7 mouse cellular contexts compared by ENCODE assay signal in the genomic region with DNA sequence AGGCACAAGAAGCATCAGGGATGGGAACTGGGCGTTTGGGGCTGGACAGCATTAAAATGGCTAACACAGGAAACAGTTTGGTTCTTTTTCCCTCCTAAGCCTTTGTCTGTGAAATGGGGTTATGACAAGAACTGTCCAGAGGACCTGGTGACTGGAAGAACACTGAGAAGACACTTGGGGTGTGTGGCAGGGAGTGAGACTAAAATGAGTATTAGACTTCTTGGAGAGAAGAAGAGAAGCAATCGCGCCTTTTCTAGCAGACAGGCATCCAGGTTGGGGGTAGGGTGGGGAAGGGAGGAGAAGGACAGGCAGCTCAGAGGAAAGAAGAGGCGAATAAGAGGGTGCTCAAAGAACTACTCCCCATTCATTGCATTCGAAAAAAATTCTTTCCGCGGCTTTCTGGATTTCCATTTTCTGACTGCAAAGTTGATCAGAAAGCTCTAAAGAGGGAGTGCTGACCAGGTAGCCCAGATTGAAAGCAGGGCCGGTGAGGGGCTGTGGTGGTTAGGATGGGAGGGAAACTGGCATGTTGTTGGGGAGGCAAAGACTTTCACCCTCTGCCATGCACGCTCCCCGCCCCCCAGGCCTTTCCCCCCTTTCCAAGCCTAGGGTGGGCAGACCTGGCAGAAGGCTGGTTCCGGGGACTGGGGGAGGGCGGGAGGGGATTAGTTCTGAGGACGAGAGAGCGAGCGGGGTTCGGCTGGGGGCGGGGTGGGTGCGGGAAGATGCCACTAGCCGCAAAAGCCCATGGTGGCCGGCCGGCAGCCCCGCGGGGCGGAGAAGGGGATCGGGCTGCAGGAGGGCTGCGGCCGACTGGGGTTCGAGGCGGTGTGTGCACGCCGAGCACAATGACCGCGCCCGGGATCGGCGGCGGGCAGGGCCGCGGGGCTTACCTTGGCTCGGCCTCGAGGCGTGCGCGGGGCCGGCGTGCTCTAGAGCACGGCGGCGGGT. TPM values are rescaled to one million over a fixed set of nuclear protein-coding genes. Genes with fewer than 3 reads are reported as not detected.
DNase-seq lines count a peak whose midpoint lies in the region; ATAC-seq and TF ChIP-seq lines count a peak whose summit lies in the region.

No protein-coding gene starts in this region.

- H3K4me1 ChIP-seq in ES-E14 (ENCODE audit: control insufficient read depth in 2 of 2, insufficient read depth in 2 of 2, low read length in 2 of 2, poor library complexity in 1 of 2): peaks cover 2 to 8% of the 10 kb centered on the region in 2 experiments; a peak in 3 of 4 replicates
- peaks cover 33% of the 10 kb centered on the region for H3K4me1 ChIP-seq in embryonic facial prominence, embryonic 13.5 days

- DNase-seq in ES-E14 (ENCODE audit: low read depth, low spot score): no peak
- DNase-seq in adrenal gland, adult 2 months: peak; percentile 54
- peak; percentile 7 to 36 for DNase-seq in heart, postnatal 14 days
- peak; percentile 28 for DNase-seq in layer of hippocampus, adult 9-11 months
- peak; percentile 13 to 44 for DNase-seq in spleen, adult 18-20 months

- peak overlapping the region; percentile 98 for H3K27ac ChIP-seq in ES-E14 (ENCODE audit: insufficient read depth, low read depth, low read length, poor library complexity, severe bottlenecking)
- peak overlapping the region; percentile 99 for H3K27ac ChIP-seq in embryonic facial prominence, embryonic 13.5 days

- in situ Hi-C loops in ES-E14 (cut with MboI; ENCODE audit: low sequenced_read_pairs in 2 of 2, unreplicated experiment in 2 of 2): loop anchor here in 1 of 2 experiments (10.0 kb wide), 1 partner anchor 81 kb away; no protein-coding TSS in a partner anchor

- H3K4me2 ChIP-seq in embryonic facial prominence, embryonic 13.5 days: peak overlapping the region; percentile 74

- peak overlapping the region; percentile 89 to 100 for H3K4me3 ChIP-seq in ES-E14 (ENCODE audit: insufficient read depth in 1 of 2, low read depth in 1 of 2, low read length in 2 of 2, poor library complexity in 1 of 2, severe bottlenecking in 1 of 2)
- H3K4me3 ChIP-seq in embryonic facial prominence, embryonic 13.5 days: peak overlapping the region; percentile 100

- no peaks in the 10 kb centered on the region for H3K27me3 ChIP-seq in embryonic facial prominence, embryonic 13.5 days

- ATAC-seq in embryonic facial prominence, embryonic 13.5 days (ENCODE audit: insufficient number of reproducible peaks, insufficient read depth, low FRiP score, low TSS enrichment, low read depth): peak; percentile 12; the same call in 1 of the 2 replicates
- ATAC-seq in megakaryocyte, adult 5-6 weeks (ENCODE audit: poor library complexity, severe bottlenecking): 0 out of 2 replicates have a peak, but pooled peaks have one; percentile 0

- peak overlapping the region; percentile 99 for H3K9ac ChIP-seq in ES-E14 (ENCODE audit: insufficient read depth, low read depth, low read length, poor library complexity, severe bottlenecking)
- peak overlapping the region; percentile 100 for H3K9ac ChIP-seq in embryonic facial prominence, embryonic 13.5 days

- intact Hi-C loops in heart, postnatal 14 days (cut with DNase I): loop anchor here (2.0 to 5.0 kb wide), 2 partner anchors 77 to 94 kb away; no protein-coding TSS in a partner anchor

- peaks cover 13% of the 10 kb centered on the region for H3K36me3 ChIP-seq in ES-E14 (ENCODE audit: control insufficient read depth, insufficient read depth, low read length, poor library complexity, severe bottlenecking)
- peaks cover 52% of the 10 kb centered on the region for H3K36me3 ChIP-seq in embryonic facial prominence, embryonic 13.5 days

- no peaks in the 10 kb centered on the region for H3K9me3 ChIP-seq in ES-E14 (ENCODE audit: control insufficient read depth, insufficient read depth, low read depth, low read length)
- H3K9me3 ChIP-seq in embryonic facial prominence, embryonic 13.5 days: no peaks in the 10 kb centered on the region

- under 1% methylated on average over 47 of the region's 49 CpGs for WGBS in embryonic facial prominence, embryonic 13.5 days

TF ChIP-seq in ES-E14, 5 proteins besides CTCF, POLR2A, EP300 and RAD21:
- TF ChIP-seq CHD2 (IDR thresholded peaks at IDR 0.05; ENCODE audit: low read depth, low read length) (no peak), HCFC1 (IDR thresholded peaks at IDR 0.05; ENCODE audit: borderline replicate concordance, insufficient read depth, low read length) (0 out of 2 replicates have a peak, but pooled peaks have one; percentile 11)

RNA-seq across cellular contexts. Expression of a gene that starts 1.0 kb away (rescaled TPM):
- total RNA-seq in ES-E14 (2012; rRNA removed): 13.2 and 15.9 TPM in 2 replicates
- 10 to 100 TPM; 43.9 to 65.5 TPM for total RNA-seq in adrenal gland, adult 2 months (2021)
- 16.4 and 18.6 TPM in 2 replicates for polyA plus RNA-seq in adrenal gland, adult 2 months (2012; rRNA removed)
- 3.1 and 3.9 TPM in 2 replicates for polyA plus RNA-seq in embryonic facial prominence, embryonic 13.5 days (2015; fragmentation: Nextera tagmentation; extraction: Ambion mirVana)
- total RNA-seq in heart, postnatal 14 days (2021): 10 to 100 TPM; 39.6 to 41.7 TPM
- 17.2 and 21.8 TPM in 2 replicates for total RNA-seq in megakaryocyte, adult 5-6 weeks (2015)
- 2.3 and 4.9 TPM in 2 replicates for total RNA-seq in megakaryocyte, adult 5-6 weeks (2017)

RNA-seq across cellular contexts. Expression of a gene that starts 24.2 kb away (rescaled TPM):
- 37.3 and 41.7 TPM in 2 replicates for total RNA-seq in ES-E14 (2012; rRNA removed)
- 10 to 100 TPM; 26.1 to 27.0 TPM for total RNA-seq in adrenal gland, adult 2 months (2021)
- not detected in 2 replicates for polyA plus RNA-seq in adrenal gland, adult 2 months (2012; rRNA removed)
- polyA plus RNA-seq in embryonic facial prominence, embryonic 13.5 days (2015; fragmentation: Nextera tagmentation; extraction: Ambion mirVana): 26.0 and 29.3 TPM in 2 replicates
- 10 to 100 TPM; 16.9 to 19.3 TPM for total RNA-seq in heart, postnatal 14 days (2021)
- total RNA-seq in megakaryocyte, adult 5-6 weeks (2015): 36.1 and 47.1 TPM in 2 replicates
- 33.2 and 44.6 TPM in 2 replicates for total RNA-seq in megakaryocyte, adult 5-6 weeks (2017)

RNA-seq across cellular contexts. Expression of a gene that starts 24.4 kb away (rescaled TPM):
- total RNA-seq in ES-E14 (2012; rRNA removed): 40.1 and 47.3 TPM in 2 replicates
- total RNA-seq in adrenal gland, adult 2 months (2021): 100 to 1,000 TPM; 133 to 138 TPM
- polyA plus RNA-seq in adrenal gland, adult 2 months (2012; rRNA removed): 19.3 and 24.8 TPM in 2 replicates
- 96.6 and 99.5 TPM in 2 replicates for polyA plus RNA-seq in embryonic facial prominence, embryonic 13.5 days (2015; fragmentation: Nextera tagmentation; extraction: Ambion mirVana)
- total RNA-seq in heart, postnatal 14 days (2021): 10 to 100 TPM; 66.1 to 73.9 TPM
- 59.5 and 81.8 TPM in 2 replicates for total RNA-seq in megakaryocyte, adult 5-6 weeks (2015)
- 28.1 and 67.3 TPM in 2 replicates for total RNA-seq in megakaryocyte, adult 5-6 weeks (2017)

RNA-seq across cellular contexts. Expression of a gene that starts 24.5 kb away (rescaled TPM):
- 10.7 and 12.1 TPM in 2 replicates for total RNA-seq in ES-E14 (2012; rRNA removed)
- total RNA-seq in adrenal gland, adult 2 months (2021): 10 to 100 TPM; 11.6 to 16.6 TPM
- 70.8 and 82.0 TPM in 2 replicates for polyA plus RNA-seq in adrenal gland, adult 2 months (2012; rRNA removed)
- polyA plus RNA-seq in embryonic facial prominence, embryonic 13.5 days (2015; fragmentation: Nextera tagmentation; extraction: Ambion mirVana): 7.5 and 7.6 TPM in 2 replicates
- 1 to 10 TPM; 5.9 to 6.7 TPM for total RNA-seq in heart, postnatal 14 days (2021)
- 3.4 and 4.0 TPM in 2 replicates for total RNA-seq in megakaryocyte, adult 5-6 weeks (2015)
- 1.7 and 2.1 TPM in 2 replicates for total RNA-seq in megakaryocyte, adult 5-6 weeks (2017)
